Mouse (Mus musculus) neural tube, embryonic 14.5 days (tissue): ENCODE measurements around the gene Dync2h1. TPM values are rescaled to one million over a fixed set of nuclear protein-coding genes. Genes with fewer than 3 reads are reported as not detected.

Experiments
- ATAC-seq: fragments of 200-750 bp; cut with Nextera tagmentation; 2 replicates; pipeline ENCODE4 v1.8.0; 2017; ENCODE audit warnings: low read depth, mild to moderate bottlenecking, moderate TSS enrichment, moderate library complexity
- H3K27ac ChIP-seq: fragments of 300-500 bp; sonication (generic); 2 replicates; pipeline ENCODE4 v1.5.1; 2014; ENCODE audit warnings: low read depth, mild to moderate bottlenecking, control low read depth, low read length, moderate library complexity, mixed read lengths
- H3K27me3 ChIP-seq: fragments of 300-500 bp; sonication (generic); 2 replicates; pipeline ENCODE4 v1.6.1; 2014; ENCODE audit warnings: low read length; ENCODE audit not compliant: control insufficient read depth, insufficient read depth
- H3K36me3 ChIP-seq: fragments of 300-500 bp; sonication (generic); 2 replicates; pipeline ENCODE4 v1.6.1; 2014; ENCODE audit warnings: low read length, mixed read lengths; ENCODE audit not compliant: control insufficient read depth, insufficient read depth
- H3K4me1 ChIP-seq: fragments of 300-500 bp; sonication (generic); 2 replicates; pipeline ENCODE4 v1.6.1; 2014; ENCODE audit warnings: low read length; ENCODE audit not compliant: control insufficient read depth, insufficient read depth
- H3K4me2 ChIP-seq: fragments of 300-500 bp; sonication (generic); 2 replicates; pipeline ENCODE4 v1.6.1; 2014; ENCODE audit warnings: mild to moderate bottlenecking, low read depth, low read length, control low read depth
- H3K4me3 ChIP-seq: fragments of 300-500 bp; sonication (generic); 2 replicates; pipeline ENCODE4 v1.5.1; 2014; ENCODE audit warnings: low read depth, low read length, control low read depth, mixed read lengths
- H3K9ac ChIP-seq: fragments of 300-500 bp; sonication (generic); replicated peaks from 2 replicates; pipeline ENCODE4 v1.6.1; 2014; ENCODE audit warnings: low read depth, mild to moderate bottlenecking, control low read depth, low read length, mixed read lengths
- H3K9me3 ChIP-seq: fragments of 300-500 bp; sonication (generic); 2 replicates; pipeline ENCODE4 v1.6.1; 2016; ENCODE audit warnings: low read length; ENCODE audit not compliant: control insufficient read depth
- WGBS: fragments of 180-500 bp; shearing (Covaris S2); extraction: QIAGEN DNeasy Blood & Tissue Kit; methylation state at CpG from one replicate; pipeline ENCODE4 v1.1.7; 2014; 5-methylcytosine and 5-hydroxymethylcytosine counted together
- polyA plus RNA-seq: library from polyadenylated mRNA; unstranded; fragments of >200 nt; fragmentation: Nextera tagmentation; extraction: Ambion mirVana; gene quantifications from 2 replicates; pipeline ENCODE4 v1.2.1, GENCODE M21; 2014

The Dync2h1 gene
- polyA plus RNA-seq, 1 experiment from 2014 or later = 26.2 TPM

DNA sequence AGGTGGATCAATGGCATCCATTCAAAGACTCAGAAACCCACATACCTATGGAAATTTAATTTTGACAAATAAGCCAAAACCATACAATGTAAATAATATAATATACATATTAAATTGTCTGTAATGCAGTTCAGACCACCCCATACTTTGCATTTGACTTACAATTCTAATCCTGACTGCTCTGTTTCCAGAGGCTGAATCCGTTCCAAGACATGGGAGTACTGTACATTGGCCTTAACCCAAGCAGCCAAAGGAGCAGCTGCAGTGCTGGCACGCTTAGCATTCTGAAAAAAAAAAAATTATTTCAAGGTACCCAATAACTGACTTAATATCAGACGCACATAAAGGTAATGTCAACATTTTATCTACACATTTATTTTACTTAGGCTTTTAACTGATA, 113.4 kb downstream of the Dync2h1 start:
- Histone ChIP-seq H3K27me3 (no peaks in the 10 kb centered on the region), H3K27ac (no peak overlapping the region), H3K36me3 (peaks cover 11% of the 10 kb centered on the region; the same call in 1 of the 2 replicates), H3K4me3 (no peak overlapping the region), H3K4me1 (no peaks in the 10 kb centered on the region), H3K4me2 (no peak overlapping the region), H3K9ac (no peak overlapping the region), H3K9me3 (no peaks in the 10 kb centered on the region)
- ATAC-seq = no peak
- WGBS = 89% methylated on average over 3 of the region's 3 CpGs

DNA sequence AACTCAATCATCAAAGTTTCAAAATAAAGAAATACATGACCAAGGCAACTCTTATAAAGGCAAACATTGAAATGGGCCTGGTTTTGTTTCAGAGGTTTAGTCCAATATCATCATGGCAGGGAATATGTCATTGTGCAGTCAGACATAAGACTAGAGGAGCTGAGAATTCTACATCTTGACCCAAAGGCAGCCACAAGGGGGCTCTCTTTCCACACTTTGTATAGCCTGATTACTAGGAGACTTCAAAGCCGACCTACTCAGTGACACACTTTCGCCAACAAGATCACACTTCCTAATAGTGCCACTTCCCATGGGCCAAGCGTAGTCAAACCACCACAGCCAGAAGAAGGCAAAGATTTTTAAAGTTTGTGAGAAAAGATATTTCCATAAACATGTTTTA, 133.7 kb downstream of the Dync2h1 start:
- Histone ChIP-seq H3K27ac (no peak overlapping the region), H3K36me3 (0 out of 2 replicates have a peak, but pooled peaks cover 5% of the 10 kb centered on the region), H3K27me3 (no peaks in the 10 kb centered on the region), H3K4me1 (no peaks in the 10 kb centered on the region), H3K9ac (no peak overlapping the region), H3K4me3 (no peak overlapping the region), H3K4me2 (no peak overlapping the region), H3K9me3 (no peaks in the 10 kb centered on the region)
- ATAC-seq = no peak; the same call in 1 of the 2 replicates
- WGBS = 82% methylated on average over 3 of the region's 3 CpGs

DNA sequence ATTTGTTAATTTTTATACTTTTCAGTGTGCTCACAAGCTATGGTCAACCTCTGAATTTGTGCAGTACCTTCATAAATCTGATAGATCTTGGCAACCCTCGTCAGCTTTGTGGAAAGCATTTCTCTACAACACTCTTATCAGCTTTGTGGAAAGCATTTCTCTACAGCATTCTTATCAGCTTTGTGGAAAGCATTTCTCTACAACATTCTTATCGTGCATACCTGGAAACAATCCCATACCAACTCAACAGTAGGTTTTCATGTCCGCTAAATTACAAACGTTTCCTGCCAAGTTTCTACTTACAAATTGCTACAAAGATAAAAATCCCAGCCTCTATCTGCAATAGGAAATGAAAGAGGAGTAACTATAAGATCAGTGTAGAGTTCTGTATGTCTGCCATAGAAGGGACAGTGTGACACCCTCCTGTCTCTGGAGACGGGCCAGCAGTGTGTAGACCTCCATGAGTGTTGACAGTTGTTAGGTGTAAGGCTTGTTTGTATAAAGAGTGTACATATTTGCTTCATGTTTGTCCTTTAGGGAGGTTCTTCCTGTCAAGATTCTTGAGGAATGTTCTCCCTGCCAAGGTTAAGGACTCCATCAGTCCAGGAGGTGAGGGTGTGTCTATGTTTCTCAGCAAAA, 141.5 kb downstream of the Dync2h1 start:
- ATAC-seq = no peak
- 97% methylated on average over 5 of the region's 5 CpGs for WGBS
- Histone ChIP-seq H3K4me1 (no peaks in the 10 kb centered on the region), H3K9me3 (no peaks in the 10 kb centered on the region), H3K27ac (no peak overlapping the region), H3K27me3 (no peaks in the 10 kb centered on the region), H3K4me2 (no peak overlapping the region), H3K9ac (no peak overlapping the region), H3K4me3 (no peak overlapping the region), H3K36me3 (peaks cover 13% of the 10 kb centered on the region; the same call in 1 of the 2 replicates)

DNA sequence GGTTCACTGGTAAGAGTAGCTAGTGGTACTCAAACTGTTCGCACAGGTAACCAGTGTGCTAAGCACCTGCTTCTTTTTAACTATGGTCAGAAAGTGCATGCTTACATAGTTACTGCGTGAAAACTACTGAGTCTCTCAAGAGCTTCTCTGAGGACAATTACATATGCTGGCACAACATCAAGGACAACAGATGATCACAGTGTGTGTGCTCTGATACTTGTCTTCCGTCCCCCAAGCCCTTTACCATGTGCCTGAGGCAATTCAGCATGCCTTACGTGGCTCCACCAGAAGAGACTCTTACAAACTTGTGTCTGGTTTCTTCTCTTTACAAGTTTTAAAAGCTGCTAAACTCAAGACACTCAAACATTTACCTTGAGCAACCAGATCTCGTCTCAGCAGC, 143.0 kb downstream of the Dync2h1 start:
- no peak overlapping the region for H3K9ac ChIP-seq
- H3K27me3 ChIP-seq = no peaks in the 10 kb centered on the region
- H3K27ac ChIP-seq = no peak overlapping the region
- no peak overlapping the region for H3K4me2 ChIP-seq
- 89% methylated on average over 5 of the region's 5 CpGs for WGBS
- no peak overlapping the region for H3K4me3 ChIP-seq
- peaks cover 13% of the 10 kb centered on the region; the same call in 1 of the 2 replicates for H3K36me3 ChIP-seq
- no peak for ATAC-seq
- no peaks in the 10 kb centered on the region for H3K9me3 ChIP-seq
- no peaks in the 10 kb centered on the region for H3K4me1 ChIP-seq

DNA sequence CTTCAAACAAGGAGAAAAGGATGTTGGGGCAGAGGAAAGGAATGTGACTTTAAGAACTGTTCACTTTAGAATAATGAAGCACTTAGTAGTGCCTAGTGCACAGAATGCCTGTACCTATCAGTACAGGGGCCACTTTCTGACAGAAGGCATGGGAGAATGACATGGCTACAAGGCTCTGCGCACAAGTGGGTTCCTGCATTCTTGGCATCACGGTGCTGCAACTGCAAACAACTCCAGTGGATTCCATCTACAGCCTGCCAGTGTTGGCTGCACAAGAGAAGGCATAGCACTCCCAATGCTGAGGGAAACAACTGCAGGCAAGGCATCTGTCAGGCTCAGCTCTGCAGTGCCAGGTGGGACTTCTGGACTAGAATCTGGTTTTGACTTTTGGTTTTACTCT, 151.7 kb downstream of the Dync2h1 start:
- no peak for ATAC-seq

DNA sequence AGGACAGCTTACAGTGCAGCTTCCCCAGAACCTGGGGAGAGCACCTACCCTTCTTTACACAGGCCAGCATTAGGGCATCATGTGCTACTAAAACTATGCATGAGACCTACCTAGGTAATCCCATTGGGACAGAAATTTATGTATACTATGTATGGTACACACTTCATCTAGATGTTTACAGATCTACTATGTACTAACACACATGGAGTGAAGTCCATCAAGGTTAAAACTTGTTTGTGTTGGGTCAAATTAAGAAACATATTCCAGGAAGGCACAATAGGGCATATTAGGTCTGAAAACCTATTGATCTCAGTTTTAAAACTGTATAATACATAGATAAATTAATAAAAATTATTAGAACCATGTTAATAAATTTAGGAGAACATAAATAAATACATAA, 168.6 kb downstream of the Dync2h1 start:
- H3K27ac ChIP-seq = no peak overlapping the region
- H3K9me3 ChIP-seq = no peaks in the 10 kb centered on the region
- H3K36me3 ChIP-seq = peaks cover 3% of the 10 kb centered on the region; the same call in 1 of the 2 replicates
- no peak for ATAC-seq
- no peak overlapping the region for H3K9ac ChIP-seq
- no peak overlapping the region for H3K4me2 ChIP-seq
- no peak overlapping the region for H3K4me3 ChIP-seq
- H3K4me1 ChIP-seq = no peaks in the 10 kb centered on the region
- H3K27me3 ChIP-seq = no peaks in the 10 kb centered on the region

More for the DNA sequence above, 151.7 kb downstream of the Dync2h1 start:
- no peak overlapping the region for H3K9ac ChIP-seq
- H3K4me3 ChIP-seq = no peak overlapping the region
- 98% methylated on average over 2 of the region's 2 CpGs for WGBS
- no peaks in the 10 kb centered on the region; the same call in 1 of the 2 replicates for H3K36me3 ChIP-seq
- no peak overlapping the region for H3K4me2 ChIP-seq
- H3K9me3 ChIP-seq = no peaks in the 10 kb centered on the region
- no peaks in the 10 kb centered on the region for H3K4me1 ChIP-seq
- no peaks in the 10 kb centered on the region for H3K27me3 ChIP-seq
- H3K27ac ChIP-seq = no peak overlapping the region

DNA sequence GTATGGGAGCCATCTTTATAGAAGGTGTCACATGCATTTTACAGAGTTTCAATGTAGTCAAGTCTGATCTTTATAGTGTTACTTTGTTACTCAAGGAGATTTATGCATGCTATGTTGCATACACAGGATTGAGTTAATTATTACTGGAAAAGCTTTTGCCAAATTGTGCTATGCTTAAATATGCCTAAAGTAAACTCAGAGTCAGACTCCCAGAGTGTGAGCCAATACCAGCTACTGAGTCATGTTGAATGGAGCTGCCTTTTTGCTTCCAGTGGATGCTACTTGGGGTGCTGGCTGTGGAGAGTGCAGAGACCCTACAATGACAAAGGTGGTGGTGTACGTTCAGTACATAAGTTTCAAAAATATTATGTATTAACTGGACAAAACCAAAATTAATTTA, 169.5 kb downstream of the Dync2h1 start:
- no peak for ATAC-seq

DNA sequence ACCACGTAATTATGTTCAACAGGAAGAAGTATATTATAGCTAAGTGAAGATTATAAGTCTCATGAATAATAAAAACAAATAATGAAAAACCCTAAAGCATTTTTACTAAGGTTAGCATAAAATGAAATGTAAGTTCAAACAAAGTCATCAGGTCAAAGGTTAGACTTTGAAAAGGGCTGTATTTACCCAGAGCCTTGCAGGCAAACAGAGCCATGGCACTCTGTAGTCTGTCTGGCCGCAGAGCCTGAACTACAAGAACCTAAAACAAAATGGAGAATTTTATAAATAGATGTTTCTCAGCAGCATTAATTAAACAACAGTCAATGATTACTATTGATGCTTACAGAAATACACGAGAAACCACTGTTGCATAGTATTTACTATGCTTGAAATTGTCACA, 174.5 kb downstream of the Dync2h1 start:
- Histone ChIP-seq H3K4me1 (no peaks in the 10 kb centered on the region), H3K27ac (no peak overlapping the region), H3K27me3 (no peaks in the 10 kb centered on the region), H3K4me3 (no peak overlapping the region), H3K36me3 (peaks cover 7% of the 10 kb centered on the region; the same call in 1 of the 2 replicates), H3K9ac (no peak overlapping the region), H3K4me2 (no peak overlapping the region), H3K9me3 (no peaks in the 10 kb centered on the region)
- no peak for ATAC-seq
- WGBS = 84% methylated on average over 3 of the region's 3 CpGs

More for the DNA sequence above, 169.5 kb downstream of the Dync2h1 start:
- Histone ChIP-seq H3K27me3 (no peaks in the 10 kb centered on the region), H3K9me3 (no peaks in the 10 kb centered on the region), H3K27ac (no peak overlapping the region), H3K4me1 (no peaks in the 10 kb centered on the region), H3K4me3 (no peak overlapping the region), H3K36me3 (peaks cover 3% of the 10 kb centered on the region; the same call in 1 of the 2 replicates), H3K4me2 (no peak overlapping the region), H3K9ac (no peak overlapping the region)
- WGBS = 96% methylated on average over 1 of the region's 1 CpGs

DNA sequence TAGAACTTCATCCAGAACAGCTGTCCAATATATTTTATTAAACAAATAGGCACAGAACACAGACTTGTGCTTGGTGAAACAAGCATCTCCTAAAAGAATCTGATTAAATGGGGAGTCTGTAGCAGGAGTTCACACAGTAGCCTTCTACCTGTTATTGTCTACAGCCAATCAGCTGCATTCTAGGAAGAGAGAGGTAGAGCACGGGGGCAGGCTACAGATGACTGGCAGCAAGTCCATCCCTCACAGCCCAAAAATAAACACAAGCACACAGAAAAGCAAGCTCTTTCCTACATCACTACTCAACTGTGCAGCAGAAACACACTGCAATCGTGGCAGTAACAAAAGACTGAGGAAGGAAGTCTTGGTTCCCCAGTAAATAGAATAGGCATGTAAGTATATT, 189.4 kb downstream of the Dync2h1 start:
- Histone ChIP-seq H3K27me3 (no peaks in the 10 kb centered on the region), H3K9me3 (no peaks in the 10 kb centered on the region), H3K36me3 (peaks cover 18% of the 10 kb centered on the region), H3K4me1 (no peaks in the 10 kb centered on the region), H3K4me3 (no peak overlapping the region), H3K4me2 (no peak overlapping the region), H3K9ac (no peak overlapping the region), H3K27ac (no peak overlapping the region)
- ATAC-seq = no peak
- WGBS = 75% methylated on average over 2 of the region's 2 CpGs
